Mouse (Mus musculus) right cerebral cortex, postnatal 10 days (tissue): ENCODE measurements around the gene Agpat2.
A peak's percentile ranks its signal among the peaks of the same experiment; 100 is the strongest.

Source experiments
- DNase-seq, 2 experiments: peaks; one replicate each; pipeline ENCODE4 v3.0.0; 2021; ENCODE audit warnings: low spot score in 2 of 2

Gene Agpat2

DNA sequence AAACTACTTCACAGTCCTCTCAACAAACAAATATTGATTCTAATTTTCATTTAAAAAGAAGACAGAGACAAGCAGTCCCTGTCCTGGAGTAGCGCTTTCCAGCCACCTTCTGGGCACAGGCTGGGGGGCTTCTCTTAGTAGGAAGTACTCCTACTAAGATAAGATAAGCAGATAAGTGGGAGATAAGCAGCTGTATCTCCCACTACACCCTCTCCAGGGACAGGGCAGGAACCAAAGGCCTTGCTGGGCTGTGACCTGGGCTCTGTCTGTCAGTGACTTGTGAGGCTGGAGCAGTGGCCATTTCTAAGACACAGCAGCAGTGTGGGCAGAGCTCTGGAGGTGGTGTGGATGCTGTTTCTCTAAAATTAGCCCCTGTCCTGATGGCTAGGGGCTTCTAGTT is 28.8 kb downstream of the Agpat2 start:
- DNase-seq: no peak

DNA sequence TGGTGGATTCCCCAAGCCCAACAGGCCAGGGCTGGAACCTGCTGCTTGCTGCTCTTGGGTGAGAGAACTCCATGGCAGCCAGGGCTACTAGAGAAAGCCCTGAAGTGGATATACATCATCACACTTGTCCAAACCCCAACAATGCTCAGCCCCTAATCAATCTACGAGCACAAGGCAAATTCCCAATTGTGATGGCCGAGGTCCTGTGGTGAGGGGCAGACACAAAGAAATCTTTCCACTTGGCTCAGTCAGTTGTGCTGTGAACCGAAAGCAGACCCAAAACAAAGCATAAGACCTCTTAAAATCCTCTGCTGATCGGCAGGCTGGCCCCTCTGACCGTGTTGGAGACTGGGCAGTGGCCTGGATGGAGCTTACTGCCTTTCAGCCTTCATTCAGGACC is 29.4 kb downstream of the Agpat2 start:
- DNase-seq: no peak

DNA sequence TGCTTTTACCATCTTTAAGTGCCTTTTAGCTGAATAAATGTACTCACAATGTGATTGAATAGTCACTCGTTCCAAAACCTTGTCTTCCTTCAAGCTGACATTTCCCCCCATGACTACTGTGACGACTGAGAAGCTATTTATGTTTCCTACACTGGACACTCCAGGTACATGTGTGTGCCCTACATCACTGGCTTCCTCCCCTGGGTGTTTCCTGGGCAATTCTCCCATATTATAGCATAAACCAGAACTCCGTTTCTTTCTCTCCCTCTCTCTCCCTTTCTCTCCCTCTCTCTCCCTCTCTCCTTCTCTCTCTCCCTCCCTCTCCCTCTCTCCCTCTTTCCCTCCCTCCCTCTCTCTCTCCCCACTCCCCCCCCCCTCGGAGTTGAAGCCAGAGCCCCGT is 30.4 kb downstream of the Agpat2 start:
- no peak for DNase-seq

DNA sequence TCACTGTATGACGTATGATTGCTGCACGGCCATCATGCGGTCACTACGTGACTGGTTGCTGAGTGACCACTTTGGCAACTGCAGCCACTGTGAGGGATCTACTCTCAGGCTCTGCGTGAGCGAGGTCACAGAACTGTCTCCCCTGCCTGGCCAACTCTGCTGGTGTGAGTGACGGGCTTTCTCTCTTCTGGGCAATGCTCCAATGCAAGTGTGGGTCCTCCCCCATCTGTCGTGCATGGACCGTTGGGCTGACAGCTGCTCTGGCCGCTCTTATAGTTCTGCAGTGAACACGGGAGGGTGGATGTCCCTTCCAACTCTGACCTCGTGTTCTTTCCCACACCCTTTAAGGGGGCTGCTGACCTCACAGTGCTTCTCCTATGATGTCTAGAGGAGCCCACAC is 30.8 kb downstream of the Agpat2 start:
- peak; percentile 53 to 76 for DNase-seq

DNA sequence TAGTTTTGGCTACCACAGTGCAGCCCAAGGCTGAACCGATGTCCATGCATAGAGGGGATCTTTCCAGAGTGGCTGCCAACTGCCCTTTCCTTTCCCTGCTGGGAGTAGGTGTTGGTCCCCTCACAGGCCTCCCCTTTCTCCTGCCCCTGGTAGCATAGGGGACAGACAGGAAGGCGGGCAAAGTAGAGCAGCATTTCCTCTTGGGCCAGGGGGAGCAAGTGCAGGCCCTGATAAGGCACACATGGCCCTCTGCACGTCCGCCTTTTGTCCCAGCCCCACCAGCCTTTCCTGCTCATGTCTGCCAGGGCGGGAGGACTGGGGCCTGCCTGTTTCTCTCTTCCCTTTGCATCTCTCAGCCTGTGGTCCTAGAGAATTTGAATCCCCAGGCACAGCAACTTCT is 32.4 kb downstream of the Agpat2 start:
- peak in 1 of 2 experiments; percentile 26 for DNase-seq

DNA sequence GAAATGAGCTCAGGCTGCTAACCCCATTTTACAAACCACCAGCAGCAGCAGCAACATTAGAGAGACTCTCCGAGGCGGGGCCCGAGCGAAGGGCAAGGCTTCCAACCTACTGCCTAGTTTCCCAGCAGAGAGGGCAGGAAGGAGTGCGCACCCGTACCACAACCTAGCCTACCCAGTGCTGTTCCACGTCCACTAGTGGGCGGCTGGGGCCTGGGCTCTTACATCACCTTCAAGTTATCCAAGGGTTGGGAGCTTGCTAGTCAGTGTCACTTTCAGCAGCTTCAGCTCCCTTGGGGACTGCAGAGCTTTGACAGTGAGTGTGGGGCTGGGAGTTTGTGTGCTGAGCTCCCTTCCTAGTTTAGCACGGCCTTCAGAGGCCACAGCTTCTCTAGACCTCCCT is 32.8 kb downstream of the Agpat2 start:
- no peak for DNase-seq

DNA sequence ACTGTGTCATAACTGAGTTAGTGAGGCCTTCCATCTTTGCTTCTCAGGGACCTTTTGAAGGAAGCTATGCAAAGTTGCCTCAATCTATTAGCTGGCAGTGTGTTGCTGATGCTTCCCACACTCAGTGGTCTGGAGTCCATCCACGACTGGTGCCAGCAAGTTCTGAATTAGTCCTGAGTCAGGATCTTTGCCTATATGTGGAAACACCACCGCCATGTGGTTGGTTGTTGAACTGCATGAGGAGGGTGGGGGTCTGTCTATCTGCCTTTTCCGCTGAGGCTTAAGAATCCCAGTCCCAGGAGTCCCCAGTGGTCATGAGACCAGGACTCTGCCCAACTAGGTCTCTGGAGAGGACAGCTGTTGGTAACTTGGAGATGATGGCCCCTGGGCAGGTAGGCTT is 34.2 kb downstream of the Agpat2 start:
- peak; percentile 58 to 66 for DNase-seq

DNA sequence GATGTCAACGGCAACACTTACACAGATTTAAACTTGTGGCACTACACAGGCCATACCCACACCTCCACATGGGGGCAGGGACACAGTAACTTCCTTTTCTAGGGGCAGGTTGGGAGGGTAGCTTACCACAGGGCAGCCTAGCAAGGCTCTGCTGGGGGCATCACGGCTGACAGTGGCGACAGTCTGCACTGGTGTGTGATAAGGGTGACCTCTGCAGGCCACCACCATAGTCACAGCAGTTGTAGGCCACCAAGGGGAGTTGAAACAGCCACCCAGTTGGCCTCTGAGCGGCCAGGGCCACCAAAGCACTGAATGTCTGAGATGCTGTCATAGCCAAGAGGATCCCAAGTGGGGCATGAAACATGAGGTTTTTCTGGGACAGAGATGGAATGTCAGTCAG is 38.0 kb downstream of the Agpat2 start:
- peak in 1 of 2 experiments; percentile 59 for DNase-seq

DNA sequence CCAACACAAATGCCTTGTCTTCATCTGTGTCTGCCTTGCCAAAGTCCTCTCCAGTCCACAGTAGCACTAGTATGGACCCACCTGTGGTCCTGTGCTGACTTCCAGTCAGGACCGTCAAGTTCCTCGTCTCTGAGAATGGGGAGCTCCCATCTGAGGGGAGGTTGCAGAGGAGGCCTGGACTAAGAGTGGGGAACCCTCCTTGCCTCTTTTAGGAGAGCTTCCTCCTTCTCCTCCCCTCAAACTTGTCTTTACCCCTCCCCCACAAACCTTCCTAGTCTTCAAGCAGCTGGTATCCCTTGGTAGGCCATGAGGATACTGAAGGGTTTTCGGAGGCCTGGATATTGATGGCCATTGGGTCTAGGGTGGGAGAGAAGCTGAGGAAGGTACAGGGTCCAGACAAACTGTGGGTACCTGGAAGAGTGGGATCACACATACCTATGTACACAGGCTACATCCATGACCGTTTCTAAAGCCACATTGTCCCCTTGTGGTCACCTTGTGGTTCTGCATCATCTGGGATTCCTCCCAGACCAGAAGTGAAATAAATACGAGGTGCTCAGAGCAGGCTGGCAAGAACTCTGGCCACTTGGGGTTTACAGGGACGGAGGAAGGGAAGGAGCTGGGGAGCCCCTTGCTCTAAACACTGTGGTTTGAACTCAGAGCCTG is 42.7 kb downstream of the Agpat2 start:
- peak in 1 of 2 experiments; percentile 34 for DNase-seq

DNA sequence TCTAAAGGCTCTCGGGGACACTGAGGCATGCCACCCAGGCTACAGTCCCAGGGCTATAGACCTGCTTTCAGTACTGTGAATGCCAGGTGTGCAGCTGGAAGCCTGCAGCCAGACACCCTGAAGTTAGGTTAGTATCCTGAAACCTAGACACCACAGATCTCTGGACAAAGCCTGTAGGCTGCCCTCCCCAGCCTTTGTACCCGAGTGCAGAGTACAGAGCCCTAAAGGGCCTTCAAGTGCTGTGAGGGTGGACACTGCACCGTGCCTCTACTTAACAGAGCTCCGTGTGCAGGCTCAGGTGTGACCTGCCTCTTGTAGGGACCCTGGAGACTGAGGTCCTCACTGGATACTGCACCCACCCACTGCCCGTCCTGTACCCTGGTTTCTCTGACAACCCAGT is 43.7 kb downstream of the Agpat2 start:
- DNase-seq: no peak

DNA sequence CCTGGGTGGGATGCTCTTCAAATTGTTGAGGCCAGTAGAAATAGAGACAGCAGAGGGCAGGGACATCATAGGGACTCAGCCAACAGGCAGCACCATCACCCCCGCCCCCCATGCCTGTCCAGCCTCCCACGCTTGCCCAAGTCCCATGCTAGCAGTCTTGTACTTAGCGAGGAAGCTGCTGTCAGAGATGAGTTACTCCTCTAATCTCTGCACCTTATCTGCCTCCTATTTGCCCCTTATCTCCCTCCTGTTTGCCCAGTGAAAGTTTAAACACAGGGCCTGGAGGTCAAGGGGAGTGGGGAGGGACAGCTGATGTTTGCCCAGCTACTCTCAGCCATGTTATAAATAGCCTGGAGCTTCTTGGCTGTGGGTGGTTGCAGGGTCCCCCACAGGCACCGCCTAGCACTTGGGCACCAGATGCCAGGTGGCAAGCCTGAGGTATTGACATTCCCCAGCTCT is 47.7 kb downstream of the Agpat2 start:
- no peak for DNase-seq

DNA sequence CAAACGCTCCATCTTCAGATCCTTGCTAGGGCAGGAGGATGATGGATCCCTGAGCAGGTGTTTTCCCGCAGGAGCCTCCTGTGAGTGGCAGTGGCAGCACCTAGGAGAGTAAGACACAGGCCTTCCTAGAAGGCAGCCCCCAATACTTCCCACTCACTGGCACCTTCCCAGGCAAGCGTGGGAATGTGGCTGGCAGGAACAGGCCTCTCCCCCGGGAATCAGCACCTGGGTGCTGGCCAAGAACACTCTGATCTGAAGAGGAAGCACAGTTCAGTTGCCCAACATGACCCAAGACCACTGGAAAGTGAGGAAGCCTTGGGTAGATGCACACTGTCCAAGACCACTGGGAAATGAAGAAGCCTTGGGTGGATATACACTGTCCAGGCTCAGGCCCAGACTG is 49.1 kb downstream of the Agpat2 start:
- DNase-seq: peak in 1 of 2 experiments; percentile 67

DNA sequence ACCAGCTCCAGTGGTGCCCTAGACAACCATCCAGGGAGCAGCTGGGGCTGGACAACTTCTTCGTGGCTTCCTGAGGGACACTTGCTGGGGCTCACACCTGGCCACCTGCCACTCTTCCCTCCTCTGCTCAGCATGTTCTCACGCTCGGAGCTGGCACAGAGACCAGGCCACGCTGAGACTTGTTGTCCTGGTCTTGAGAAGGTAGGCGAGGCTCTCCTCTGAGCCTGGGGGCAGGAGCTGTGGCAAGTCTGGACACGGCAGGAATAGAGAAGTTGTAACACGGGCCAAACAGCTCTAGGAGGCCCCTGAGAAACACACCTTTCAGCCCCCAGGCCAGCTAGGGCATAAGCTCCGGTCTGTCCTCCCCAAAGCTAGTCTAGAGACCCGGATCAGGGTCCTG is 50.3 kb downstream of the Agpat2 start:
- DNase-seq: no peak

DNA sequence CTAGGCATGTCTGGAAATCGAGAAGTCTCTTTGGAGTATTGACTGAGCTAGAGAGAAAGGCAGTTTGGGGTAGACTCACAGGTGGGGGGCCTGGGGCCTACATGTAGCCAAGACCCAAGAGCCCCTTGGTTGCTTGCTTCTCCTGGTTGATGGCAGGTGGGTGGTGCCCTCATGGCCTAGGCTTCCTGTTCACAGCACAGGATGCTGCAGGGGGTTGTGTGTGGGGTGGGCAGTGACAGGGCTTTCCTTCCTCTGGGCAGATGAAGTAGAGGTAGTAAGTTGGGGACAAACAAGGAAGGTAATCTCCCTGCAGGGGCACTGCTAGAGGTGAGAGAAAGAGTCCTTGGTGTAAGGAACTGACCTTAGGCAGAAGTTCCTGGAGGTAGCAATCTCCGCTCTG is 52.2 kb downstream of the Agpat2 start:
- no peak for DNase-seq

DNA sequence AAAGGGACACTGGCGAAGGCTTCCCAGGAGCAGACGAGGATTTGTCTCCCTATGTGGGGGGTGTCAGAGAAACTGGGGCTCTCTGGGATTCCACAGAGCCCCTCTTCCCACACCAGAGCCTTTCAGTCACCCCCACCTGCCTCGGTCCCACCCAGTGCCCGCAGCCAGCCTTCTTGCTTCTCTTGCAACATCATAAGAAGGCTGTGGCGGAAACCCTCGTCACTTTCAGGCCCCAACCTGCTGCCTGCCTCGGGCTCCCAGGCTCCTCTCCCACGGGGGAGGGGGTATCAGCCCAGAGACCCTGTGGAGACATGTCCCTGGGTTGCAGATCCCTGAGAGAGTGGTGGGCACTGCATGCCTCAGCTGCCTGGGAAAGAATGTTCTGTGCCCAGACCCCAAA is 52.8 kb downstream of the Agpat2 start:
- no peak for DNase-seq

DNA sequence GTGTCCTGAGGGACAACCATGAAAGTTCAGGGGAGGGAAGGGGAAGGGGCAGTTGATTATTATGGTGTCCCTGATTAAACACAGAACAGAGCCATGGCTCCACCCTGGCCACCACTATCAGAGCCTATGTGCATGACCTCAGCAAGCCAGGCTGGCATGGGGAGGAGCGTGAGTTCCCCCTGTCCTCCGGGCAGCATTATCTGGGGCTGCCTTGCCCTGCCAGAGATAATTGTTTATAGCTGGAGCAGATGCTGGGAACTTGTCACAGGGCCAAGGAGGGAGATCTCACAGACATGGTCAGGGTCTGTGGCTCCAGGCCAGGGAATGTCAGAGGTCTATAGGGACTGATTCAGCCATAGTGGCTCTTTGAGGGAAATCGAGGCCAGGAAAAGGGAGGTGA is 53.4 kb downstream of the Agpat2 start:
- DNase-seq: no peak

DNA sequence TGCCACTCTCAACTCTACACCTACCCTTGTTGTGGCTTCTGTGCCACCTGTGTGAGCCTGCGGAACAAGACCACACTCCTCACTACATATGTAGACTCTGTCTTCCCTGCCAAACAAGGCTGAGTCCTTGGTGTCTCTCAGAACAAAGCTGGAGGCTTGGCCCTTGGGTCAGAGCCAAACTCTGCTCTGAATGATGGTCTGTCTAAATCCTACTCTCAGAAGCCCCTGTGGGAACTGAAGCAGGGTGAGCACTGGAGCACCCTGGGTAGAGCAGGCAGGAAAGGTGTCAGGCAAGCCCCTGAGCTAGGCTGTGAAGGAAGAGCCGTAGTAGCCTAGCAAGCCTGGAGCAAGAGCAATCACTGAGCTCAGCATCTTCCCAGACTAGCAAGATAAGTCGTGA is 54.0 kb downstream of the Agpat2 start:
- no peak for DNase-seq

DNA sequence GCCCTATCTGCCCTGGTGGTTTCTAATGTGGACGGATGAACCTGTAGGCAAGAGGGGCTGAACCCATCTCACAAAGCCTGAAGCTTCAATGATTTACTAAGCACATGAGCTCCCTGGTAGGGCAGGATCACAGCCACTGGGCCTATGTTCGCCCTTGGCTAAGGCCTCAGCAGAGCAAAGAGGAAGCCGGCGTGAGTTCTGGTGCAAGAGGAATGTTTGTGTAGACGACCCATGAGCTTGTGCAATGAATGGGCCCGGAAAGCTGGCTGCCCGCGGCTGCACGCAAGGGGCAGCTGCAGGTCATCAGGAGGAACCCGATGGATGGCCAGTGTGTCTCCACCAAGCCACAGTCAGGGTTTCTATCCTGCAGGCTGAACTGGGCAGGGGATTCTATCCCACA is 54.4 kb downstream of the Agpat2 start:
- no peak for DNase-seq

DNA sequence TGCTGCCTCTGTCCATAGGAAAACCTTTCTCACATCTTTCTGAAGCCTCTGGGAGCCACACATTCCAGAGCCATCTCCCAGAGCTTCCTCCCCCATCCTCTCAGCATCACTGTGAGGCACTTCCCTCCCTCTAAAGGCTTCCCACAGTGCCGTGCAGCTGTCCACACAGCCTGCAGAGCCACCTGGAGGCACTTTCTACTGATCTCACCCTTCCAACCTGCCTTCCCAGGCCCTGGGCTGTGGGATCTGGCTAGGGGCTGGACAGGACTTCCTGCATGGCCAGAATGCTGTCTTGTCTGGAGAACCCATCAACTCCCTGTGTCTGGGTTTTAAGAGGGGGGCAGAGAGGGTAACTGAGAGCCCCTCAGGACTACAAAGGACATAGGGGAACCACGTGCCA is 56.7 kb downstream of the Agpat2 start:
- DNase-seq: peak in 1 of 2 experiments; percentile 51

DNA sequence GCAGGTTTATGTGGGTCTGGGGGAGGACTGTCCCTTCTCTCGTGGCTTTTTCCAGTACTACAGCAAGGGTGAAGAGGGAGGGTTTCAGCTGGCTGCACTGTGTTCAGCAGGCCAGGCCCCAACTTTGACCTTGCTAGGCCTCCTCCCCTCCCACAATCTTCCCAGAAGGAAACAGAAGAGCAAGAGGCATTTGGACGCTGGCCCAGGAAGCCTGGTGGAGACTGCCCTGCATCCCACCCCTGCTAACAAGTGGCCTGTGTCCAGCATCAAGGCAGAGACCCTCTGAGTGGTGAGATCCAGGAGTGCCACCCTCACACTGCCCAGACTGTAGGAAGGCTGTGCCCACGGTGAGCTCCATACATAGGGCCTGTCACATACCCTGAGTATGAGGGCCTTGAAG is 60.0 kb downstream of the Agpat2 start:
- DNase-seq: no peak

DNA sequence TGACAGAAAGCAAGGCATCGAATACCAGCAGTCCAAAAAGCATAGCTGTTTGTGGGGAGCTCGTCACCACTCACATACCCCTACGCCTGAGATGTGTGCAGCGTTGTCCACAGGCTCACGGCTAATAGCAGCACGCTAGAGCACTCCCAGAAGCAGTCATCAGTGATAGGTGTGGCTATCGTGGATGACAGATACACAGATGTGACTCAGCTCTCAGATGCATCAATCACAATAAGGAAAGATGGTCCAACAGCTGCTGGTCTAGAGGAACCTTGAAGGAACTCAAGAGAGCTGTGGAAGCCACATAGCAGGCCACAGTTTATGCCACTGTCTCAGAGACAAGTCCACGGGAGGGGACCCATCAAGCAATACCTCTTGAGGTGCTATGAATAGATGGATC is 60.4 kb downstream of the Agpat2 start:
- DNase-seq: no peak

DNA sequence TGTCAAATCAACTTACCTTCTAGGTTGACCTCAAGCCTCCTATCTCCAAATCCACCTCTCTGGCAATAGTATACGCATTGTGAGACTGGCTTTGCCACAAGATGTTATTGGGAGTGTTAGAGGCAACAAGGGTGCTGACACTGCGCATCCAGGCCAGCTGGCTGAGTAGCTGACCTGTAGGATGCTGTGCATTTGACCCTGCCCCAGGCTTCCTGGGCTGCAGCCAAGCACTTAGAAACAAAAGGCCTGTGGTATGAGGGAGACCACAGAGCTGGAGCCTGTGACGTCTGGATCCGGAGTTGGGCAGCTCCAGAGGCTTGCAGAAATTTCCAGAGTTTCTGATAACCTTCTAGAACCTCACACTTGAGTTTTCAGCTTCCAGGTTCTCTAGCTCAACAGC is 61.1 kb downstream of the Agpat2 start:
- no peak for DNase-seq
